Mouse (Mus musculus) heart, postnatal 0 days (tissue): ENCODE measurements around the gene Ankrd33.

Experiments
- CTCF ChIP-seq: IDR thresholded peaks from 2 replicates; pipeline ENCODE4 v1.5.1; 2016; ENCODE audit warnings: antibody characterized with exemption, control low read depth, low read depth
- EP300 ChIP-seq: IDR thresholded peaks from 2 replicates; pipeline ENCODE4 v1.6.1; 2016; ENCODE audit warnings: antibody characterized with exemption, low read depth

DNA sequence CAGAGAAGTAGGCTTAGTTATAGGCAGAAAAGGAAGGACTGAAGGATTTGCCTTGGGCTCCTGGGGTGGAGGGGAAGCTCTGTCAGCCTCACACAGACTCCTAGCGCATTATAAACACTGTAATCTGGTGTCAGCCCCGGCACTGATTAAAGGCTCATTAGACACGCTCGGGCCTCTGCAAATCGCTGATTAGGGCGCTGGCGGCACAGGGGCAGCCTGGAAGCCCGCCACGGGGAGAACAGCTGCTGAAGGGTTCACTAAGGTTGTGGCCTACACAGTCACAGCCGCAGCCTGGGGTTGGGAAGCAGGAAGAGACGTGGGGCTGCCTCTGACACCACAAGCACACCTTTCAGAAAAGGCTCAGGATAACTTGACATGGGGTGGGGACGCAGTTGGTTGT is 24.3 kb downstream of the Ankrd33 start:
- no peak for TF ChIP-seq CTCF
- TF ChIP-seq EP300 = no peak
